Mouse (Mus musculus) small intestine, adult 2 months (tissue): ENCODE results near the gene Zdhhc15. TPM values are rescaled to one million over a fixed set of nuclear protein-coding genes. Genes with fewer than 3 reads are reported as not detected.

ENCODE experiments used
- H3K27ac ChIP-seq: fragments of 200-500 bp; 2 replicates; pipeline ENCODE4 v1.5.1; 2012; ENCODE audit warnings: low read depth, low read length, control low read depth, inconsistent platforms; ENCODE audit not compliant: insufficient read depth
- H3K27me3 ChIP-seq: fragments of 200-500 bp; 2 replicates; pipeline ENCODE4 v1.6.1; 2012; ENCODE audit warnings: mild to moderate bottlenecking, moderate library complexity, low read length, inconsistent platforms; ENCODE audit not compliant: control insufficient read depth, insufficient read depth
- H3K36me3 ChIP-seq: fragments of 200-500 bp; 2 replicates; pipeline ENCODE4 v1.6.1; 2012; ENCODE audit warnings: mild to moderate bottlenecking, low read length, control low read depth, inconsistent platforms; ENCODE audit not compliant: control insufficient read depth, insufficient read depth
- H3K4me1 ChIP-seq: fragments of 200-500 bp; 2 replicates; pipeline ENCODE4 v1.6.1; 2012; ENCODE audit warnings: low read length, inconsistent platforms, mixed read lengths; ENCODE audit not compliant: control insufficient read depth, insufficient read depth, insufficient read length
- H3K4me3 ChIP-seq: fragments of 200-500 bp; 2 replicates; pipeline ENCODE4 v1.5.1; 2012; ENCODE audit warnings: low read depth, mild to moderate bottlenecking, control low read depth, inconsistent platforms, low read length, moderate library complexity
- CTCF ChIP-seq: fragments of 200-500 bp; IDR thresholded peaks from 2 replicates; pipeline ENCODE4 v1.5.1; 2012; ENCODE audit warnings: low read depth, mild to moderate bottlenecking, control low read depth, inconsistent platforms, low read length, moderate library complexity, mixed read lengths; ENCODE audit not compliant: insufficient replicate concordance, insufficient read length; ENCODE audit errors: extremely low read depth
- POLR2A ChIP-seq: fragments of 200-500 bp; IDR thresholded peaks from 2 replicates; pipeline ENCODE4 v1.6.1; 2012; ENCODE audit warnings: low read depth, mild to moderate bottlenecking, control low read depth, inconsistent platforms, low read length, moderate library complexity
- WGBS: fragments of 180-500 bp; shearing (Covaris S2); methylation state at CpG from one replicate; pipeline ENCODE4 v1.1.7; 2018; 5-methylcytosine and 5-hydroxymethylcytosine counted together
- polyA plus RNA-seq: library from polyadenylated mRNA; depleted of rRNA; stranded (reverse); fragments of >200 nt; gene quantifications from 2 replicates; pipeline ENCODE4 v1.2.3, GENCODE M21; 2012

Zdhhc15 gene
- polyA plus RNA-seq, 1 experiment: 0.38 TPM

GRCm38 (mm10) chrX:104573946-104574345, 96.9 kb downstream of the Zdhhc15 start:
- no peak for TF ChIP-seq CTCF
- TF ChIP-seq POLR2A: no peak
- WGBS: 89% methylated on average over 5 of the region's 5 CpGs
- no peaks in the 10 kb centered on the region for H3K27me3 ChIP-seq

DNA sequence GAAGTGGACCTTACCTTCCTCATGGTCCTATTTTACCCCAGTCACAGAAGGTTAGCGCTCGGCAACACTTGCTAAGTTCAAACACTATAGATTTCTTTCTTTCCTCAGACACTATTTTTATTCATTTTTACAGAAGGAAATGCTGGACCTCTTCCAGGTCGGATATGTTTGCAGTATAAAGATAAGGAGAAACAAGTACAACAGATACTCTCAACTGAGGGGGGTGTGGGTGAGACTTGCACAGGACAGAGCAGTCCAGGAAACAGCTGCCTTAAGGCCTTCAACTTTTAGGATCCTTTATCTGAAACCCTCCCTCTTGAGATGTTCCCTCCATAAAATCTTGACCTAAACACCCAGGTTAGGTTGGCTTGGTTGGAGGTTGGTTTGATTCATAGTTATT, 103.4 kb downstream of the Zdhhc15 start:
- H3K27me3 ChIP-seq: no peaks in the 10 kb centered on the region
- no peaks in the 10 kb centered on the region for H3K36me3 ChIP-seq
- no peak for TF ChIP-seq POLR2A
- no peak for TF ChIP-seq CTCF
- no peaks in the 10 kb centered on the region for H3K4me1 ChIP-seq
- no peak overlapping the region for H3K4me3 ChIP-seq
- no peak overlapping the region for H3K27ac ChIP-seq
- WGBS: 62% methylated on average over 3 of the region's 3 CpGs

More at GRCm38 (mm10) chrX:104573946-104574345, 96.9 kb downstream of the Zdhhc15 start:
- Histone ChIP-seq H3K4me1 (no peaks in the 10 kb centered on the region), H3K27ac (no peak overlapping the region), H3K4me3 (no peak overlapping the region), H3K36me3 (no peaks in the 10 kb centered on the region)

GRCm38 (mm10) chrX:104545283-104545682, 125.6 kb downstream of the Zdhhc15 start:
- no peak overlapping the region for H3K27ac ChIP-seq
- TF ChIP-seq CTCF (no peak), POLR2A (no peak)
- H3K4me1 ChIP-seq: no peaks in the 10 kb centered on the region
- 100% methylated on average over 1 of the region's 1 CpGs for WGBS
- H3K4me3 ChIP-seq: no peak overlapping the region
- no peaks in the 10 kb centered on the region for H3K27me3 ChIP-seq
- H3K36me3 ChIP-seq: no peaks in the 10 kb centered on the region

GRCm38 (mm10) chrX:104543919-104544595, 126.8 kb downstream of the Zdhhc15 start:
- Histone ChIP-seq H3K4me3 (no peak overlapping the region), H3K27me3 (no peaks in the 10 kb centered on the region), H3K27ac (no peak overlapping the region), H3K36me3 (no peaks in the 10 kb centered on the region), H3K4me1 (no peaks in the 10 kb centered on the region)
- TF ChIP-seq POLR2A: no peak
- no peak for TF ChIP-seq CTCF
- 79% methylated on average over 4 of the region's 4 CpGs for WGBS

- TF ChIP-seq POLR2A: no peak
- no peak for TF ChIP-seq CTCF
- 89% methylated on average over 4 of the region's 4 CpGs for WGBS
- H3K4me3 ChIP-seq: no peak overlapping the region
- no peak overlapping the region for H3K27ac ChIP-seq
- no peaks in the 10 kb centered on the region for H3K27me3 ChIP-seq
- no peaks in the 10 kb centered on the region for H3K36me3 ChIP-seq
- no peaks in the 10 kb centered on the region for H3K4me1 ChIP-seq
Measured at GRCm38 (mm10) chrX:104542635-104543034, 128.2 kb downstream of the Zdhhc15 start.

DNA sequence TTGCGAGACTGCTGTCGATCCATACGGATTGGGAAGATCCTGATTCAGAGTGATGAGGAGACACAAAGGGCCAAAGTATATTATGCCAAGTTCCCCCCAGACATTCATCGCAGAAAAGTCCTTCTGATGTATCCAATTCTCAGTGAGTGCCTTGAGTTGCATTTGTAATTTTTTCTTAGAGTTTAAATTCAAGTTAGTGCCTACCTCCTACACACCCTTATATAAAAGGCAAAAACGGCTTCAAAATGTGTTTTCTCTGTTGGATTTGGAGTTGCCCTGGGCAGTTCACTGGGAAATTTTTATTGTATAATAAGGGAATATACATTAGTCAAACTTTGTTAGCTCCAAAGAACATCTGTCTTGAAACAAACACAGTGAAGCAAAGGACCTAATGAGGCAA, 169.1 kb downstream of the Zdhhc15 start:
- Histone ChIP-seq H3K36me3 (0 out of 2 replicates have a peak, but pooled peaks cover 5% of the 10 kb centered on the region), H3K27ac (no peak overlapping the region), H3K27me3 (no peaks in the 10 kb centered on the region), H3K4me1 (no peaks in the 10 kb centered on the region), H3K4me3 (no peak overlapping the region)
- 92% methylated on average over 5 of the region's 5 CpGs for WGBS
- no peak for TF ChIP-seq CTCF
- TF ChIP-seq POLR2A: no peak

GRCm38 (mm10) chrX:104489626-104490355, 181.1 kb downstream of the Zdhhc15 start:
- WGBS: 30% methylated on average over 4 of the region's 4 CpGs
- H3K27me3 ChIP-seq: no peaks in the 10 kb centered on the region
- TF ChIP-seq CTCF (no peak), POLR2A (no peak)
- peak overlapping the region; percentile 70 for H3K27ac ChIP-seq
- no peak overlapping the region for H3K4me3 ChIP-seq
- no peaks in the 10 kb centered on the region for H3K36me3 ChIP-seq
- peaks cover 3% of the 10 kb centered on the region; the same call in 1 of the 2 replicates for H3K4me1 ChIP-seq
